Mouse (Mus musculus) thymus, adult 2 months (tissue): ENCODE results near the gene Ndufa13.

Experiments used
- CTCF ChIP-seq: fragments of 200-500 bp; IDR thresholded peaks from 2 replicates; pipeline ENCODE4 v1.5.1; 2012; ENCODE audit warnings: mild to moderate bottlenecking, control low read depth, low read length, moderate library complexity, borderline replicate concordance; ENCODE audit not compliant: control insufficient read depth, poor library complexity, insufficient read depth; ENCODE audit errors: extremely low read depth
- POLR2A ChIP-seq: fragments of 200-500 bp; IDR thresholded peaks from 2 replicates; pipeline ENCODE4 v1.6.1; 2012; ENCODE audit warnings: mild to moderate bottlenecking, low read length, control low read depth, moderate library complexity; ENCODE audit not compliant: control insufficient read depth, poor library complexity, insufficient read depth; ENCODE audit errors: extremely low read depth

DNA sequence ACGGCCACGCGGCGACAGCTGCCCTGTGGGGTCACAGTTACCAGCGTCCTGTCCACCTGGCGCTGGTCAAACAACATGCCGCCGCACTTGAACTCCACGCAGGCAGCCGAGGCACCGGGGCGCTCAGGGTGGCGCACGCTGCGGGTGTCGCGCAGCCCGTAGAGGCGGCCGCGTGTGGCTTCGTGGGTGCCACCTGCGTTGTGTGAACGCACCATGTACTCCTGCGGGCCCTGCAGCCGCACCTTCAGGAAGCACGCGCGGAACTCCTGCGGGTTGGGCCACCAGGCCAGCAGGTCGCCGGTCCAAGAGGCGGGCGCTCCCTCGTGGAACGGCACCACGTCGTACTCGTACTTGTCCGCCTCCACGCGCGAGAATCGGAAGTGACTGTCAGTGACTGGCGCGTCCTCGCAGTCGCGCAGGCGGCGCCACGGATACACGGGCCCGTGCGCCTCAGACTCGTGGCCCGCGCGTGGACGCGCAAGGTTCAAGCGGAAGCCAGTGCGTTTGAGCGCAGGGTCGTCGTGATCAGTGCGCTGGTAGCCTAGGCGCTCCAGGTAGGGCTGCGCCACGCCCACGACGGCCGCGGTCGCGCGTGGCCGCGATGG, 21.0 kb downstream of the Ndufa13 start:
- TF ChIP-seq CTCF (no peak), POLR2A (no peak)
